34 mouse cellular contexts compared by ENCODE assay signal in the genomic region with DNA sequence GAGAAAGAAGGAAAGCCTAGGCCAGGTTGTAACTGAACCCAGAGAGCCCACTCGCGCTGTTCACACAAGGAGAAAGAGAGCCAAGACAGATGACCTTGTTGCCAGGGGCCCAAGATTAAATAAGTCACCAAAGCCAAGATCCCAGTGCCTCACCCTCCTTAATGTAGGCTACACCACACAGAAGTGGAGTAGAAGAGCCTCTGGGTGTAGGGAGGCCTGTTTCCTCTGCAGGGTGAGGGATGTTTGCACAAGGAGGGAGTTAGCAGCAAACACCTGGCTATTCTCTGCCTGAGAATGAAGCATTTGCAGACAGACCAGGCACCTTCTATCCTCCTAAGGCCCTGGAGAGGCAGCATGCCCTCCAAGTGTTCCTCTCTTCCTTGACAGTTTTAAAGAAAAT. TPM values are rescaled to one million over a fixed set of nuclear protein-coding genes. Genes with fewer than 3 reads are reported as not detected.
DNase-seq lines count a peak whose midpoint lies in the region; ATAC-seq and TF ChIP-seq lines count a peak whose summit lies in the region.
"Had no signal": no experiment of that assay in that cellular context is flagged by ENCODE, and none has a peak within 500 bp of the region (broad histone marks: within the 10 kb centered on the region; RNA-seq: fewer than 3 reads in every experiment).

No protein-coding gene starts in this region.

- no peaks in the 10 kb centered on the region for H3K36me3 ChIP-seq in lung, embryonic 16.5 days (ENCODE audit: control insufficient read depth, insufficient read depth, low read length)
- no peaks in the 10 kb centered on the region for H3K36me3 ChIP-seq in intestine, embryonic 15.5 days
- H3K36me3 ChIP-seq in intestine, postnatal 0 days (ENCODE audit: control insufficient read depth, insufficient read depth) = no peaks in the 10 kb centered on the region
- H3K36me3 ChIP-seq in stomach, embryonic 16.5 days (ENCODE audit: control insufficient read depth, insufficient read depth, low read length) = no peaks in the 10 kb centered on the region
- H3K36me3 ChIP-seq: forebrain, embryonic 10.5 days; heart, embryonic 10.5 days; heart, embryonic 13.5 days; hindbrain, embryonic 13.5 days had no signal

- no peaks in the 10 kb centered on the region for H3K27me3 ChIP-seq in lung, embryonic 16.5 days (ENCODE audit: control insufficient read depth, insufficient read depth, low read depth, low read length)
- no peaks in the 10 kb centered on the region for H3K27me3 ChIP-seq in intestine, embryonic 15.5 days (replicated peaks)
- H3K27me3 ChIP-seq in intestine, postnatal 0 days (replicated peaks; ENCODE audit: control insufficient read depth, insufficient read depth, low read length) = no peaks in the 10 kb centered on the region
- H3K27me3 ChIP-seq in stomach, embryonic 16.5 days (ENCODE audit: control insufficient read depth, insufficient read depth, low read length) = no peaks in the 10 kb centered on the region
- H3K27me3 ChIP-seq: forebrain, embryonic 13.5 days; heart, embryonic 13.5 days; hindbrain, embryonic 13.5 days had no signal

- no peak overlapping the region for H3K4me3 ChIP-seq in lung, embryonic 16.5 days (ENCODE audit: low read length)
- H3K4me3 ChIP-seq in intestine, embryonic 15.5 days (replicated peaks) = no peak overlapping the region
- no peak overlapping the region for H3K4me3 ChIP-seq in intestine, postnatal 0 days (ENCODE audit: low read depth, low read length)
- H3K4me3 ChIP-seq in stomach, embryonic 16.5 days (replicated peaks; ENCODE audit: low read length) = no peak overlapping the region
- H3K4me3 ChIP-seq: forebrain, embryonic 10.5 days; forebrain, embryonic 13.5 days; gastrocnemius, adult 2 months; heart, adult 2 months; heart, embryonic 10.5 days; heart, embryonic 13.5 days; hindbrain, embryonic 13.5 days had no signal

- no peak for DNase-seq in lung, postnatal 14 days
- no peak for DNase-seq in adrenal gland, adult 8-10 months
- DNase-seq in kidney, adult 11 months = no peak
- no peak for DNase-seq in gastrocnemius, adult 8-10 months (ENCODE audit: low spot score in 2 of 2)
- DNase-seq: adrenal gland, adult 2 months; adrenal gland, postnatal 25 days; cerebellum, adult 11-12 months; cerebellum, adult 9-10 months; cerebellum, postnatal 14 days; gastrocnemius, adult 2 months; gastrocnemius, postnatal 25 days; heart, adult 2 months; heart, postnatal 14 days had no signal

- no peak overlapping the region for H3K27ac ChIP-seq in lung, embryonic 16.5 days (ENCODE audit: low read length)
- no peak overlapping the region for H3K27ac ChIP-seq in intestine, embryonic 15.5 days
- no peak overlapping the region for H3K27ac ChIP-seq in intestine, postnatal 0 days (ENCODE audit: low read depth, low read length)
- H3K27ac ChIP-seq in stomach, embryonic 16.5 days (ENCODE audit: low read length) = peak overlapping the region; percentile 46
- H3K27ac ChIP-seq: forebrain, embryonic 10.5 days; forebrain, embryonic 13.5 days; gastrocnemius, adult 2 months; heart, adult 2 months; heart, embryonic 10.5 days; heart, embryonic 13.5 days; hindbrain, embryonic 13.5 days had no signal

- ATAC-seq in lung, embryonic 16.5 days (ENCODE audit: low read depth) = 0 out of 2 replicates have a peak, but pooled peaks have one; percentile 23
- peak; percentile 81 for ATAC-seq in intestine, embryonic 15.5 days
- peak; percentile 60; the same call in 1 of the 2 replicates for ATAC-seq in intestine, postnatal 0 days
- ATAC-seq in stomach, embryonic 16.5 days (ENCODE audit: insufficient read depth, low FRiP score) = peak; percentile 78; the same call in 1 of the 2 replicates
- ATAC-seq: CD4-positive, CD25-positive, alpha-beta regulatory T cell, adult 4 months; forebrain, embryonic 13.5 days; forebrain, embryonic 16.5 days; hindbrain, embryonic 16.5 days had no signal

- no peak overlapping the region for H3K9ac ChIP-seq in lung, embryonic 16.5 days (ENCODE audit: low read length)
- no peak overlapping the region for H3K9ac ChIP-seq in intestine, embryonic 15.5 days
- H3K9ac ChIP-seq in intestine, postnatal 0 days (ENCODE audit: low read depth, low read length) = no peak overlapping the region
- H3K9ac ChIP-seq in stomach, embryonic 16.5 days (ENCODE audit: low read length) = no peak overlapping the region
- H3K9ac ChIP-seq: forebrain, embryonic 13.5 days; heart, embryonic 13.5 days; hindbrain, embryonic 13.5 days had no signal

- H3K9me3 ChIP-seq in lung, embryonic 16.5 days (ENCODE audit: control insufficient read depth, low read length) = no peaks in the 10 kb centered on the region
- H3K9me3 ChIP-seq in intestine, embryonic 15.5 days = no peaks in the 10 kb centered on the region
- no peaks in the 10 kb centered on the region for H3K9me3 ChIP-seq in intestine, postnatal 0 days (ENCODE audit: control insufficient read depth)
- H3K9me3 ChIP-seq in stomach, embryonic 16.5 days (replicated peaks; ENCODE audit: control insufficient read depth, low read length) = no peaks in the 10 kb centered on the region
- H3K9me3 ChIP-seq: forebrain, embryonic 10.5 days; forebrain, embryonic 13.5 days; heart, embryonic 10.5 days; hindbrain, embryonic 13.5 days had no signal

- no peak overlapping the region for H3K4me2 ChIP-seq in lung, embryonic 16.5 days (ENCODE audit: low read depth, low read length)
- H3K4me2 ChIP-seq in intestine, embryonic 15.5 days (replicated peaks) = no peak overlapping the region
- H3K4me2 ChIP-seq in intestine, postnatal 0 days (replicated peaks; ENCODE audit: low read depth) = no peak overlapping the region
- no peak overlapping the region for H3K4me2 ChIP-seq in stomach, embryonic 16.5 days (ENCODE audit: low read depth, low read length)
- H3K4me2 ChIP-seq: forebrain, embryonic 13.5 days; heart, embryonic 13.5 days; hindbrain, embryonic 13.5 days had no signal

- H3K4me1 ChIP-seq in lung, embryonic 16.5 days (replicated peaks; ENCODE audit: control insufficient read depth, insufficient read depth, low read length) = no peaks in the 10 kb centered on the region
- no peaks in the 10 kb centered on the region for H3K4me1 ChIP-seq in intestine, embryonic 15.5 days (replicated peaks)
- no peaks in the 10 kb centered on the region for H3K4me1 ChIP-seq in intestine, postnatal 0 days (replicated peaks; ENCODE audit: control insufficient read depth, insufficient read depth, low read length)
- H3K4me1 ChIP-seq in stomach, embryonic 16.5 days (ENCODE audit: control insufficient read depth, insufficient read depth, low read length) = no peaks in the 10 kb centered on the region
- H3K4me1 ChIP-seq: forebrain, embryonic 10.5 days; forebrain, embryonic 13.5 days; heart, embryonic 10.5 days; heart, embryonic 13.5 days; hindbrain, embryonic 13.5 days had no signal

- 61% methylated on average over 2 of the region's 2 CpGs for WGBS in lung, embryonic 16.5 days
- 69% methylated on average over 2 of the region's 2 CpGs for WGBS in intestine, embryonic 15.5 days
- WGBS in intestine, postnatal 0 days = 47% methylated on average over 2 of the region's 2 CpGs
- 64% methylated on average over 2 of the region's 2 CpGs for WGBS in stomach, embryonic 16.5 days

- TF ChIP-seq CTCF in intestine, postnatal 0 days (IDR thresholded peaks at IDR 0.05; ENCODE audit: low read depth) = no peak

RNA-seq across cellular contexts. Expression of gene Smok3a, which starts 4.5 kb away (rescaled TPM):
- polyA plus RNA-seq in lung, embryonic 16.5 days (2015; fragmentation: Nextera tagmentation; extraction: Ambion mirVana) = not detected in 2 replicates
- not detected in 2 replicates for polyA plus RNA-seq in intestine, embryonic 15.5 days (2015; fragmentation: Nextera tagmentation; extraction: Ambion mirVana)
- polyA plus RNA-seq in intestine, postnatal 0 days (2015; fragmentation: Nextera tagmentation; extraction: Ambion mirVana) = not detected in 2 replicates
- polyA plus RNA-seq in stomach, embryonic 16.5 days (2015; fragmentation: Nextera tagmentation; extraction: Ambion mirVana) = not detected in 2 replicates
- not detected for total RNA-seq in adrenal gland, adult 8-10 months (2022)
- not detected for total RNA-seq in gastrocnemius, adult 8-10 months (2022)
- total RNA-seq: adrenal gland, adult 2 months; adrenal gland, postnatal 25 days; gastrocnemius, adult 2 months; gastrocnemius, postnatal 25 days; heart, adult 2 months; heart, postnatal 14 days; hematopoietic stem cell, adult 5-6 weeks; MEL had no signal
- polyA plus RNA-seq: adrenal gland, adult 2 months; brain, embryonic 14.5 days; C2C12; CD4-positive, CD25-positive, alpha-beta regulatory T cell, adult 4 months; embryonic facial prominence, embryonic 11.5 days; embryonic facial prominence, embryonic 14.5 days; forebrain, embryonic 10.5 days; forebrain, embryonic 13.5 days; forebrain, embryonic 16.5 days; frontal cortex, adult 2 months; gonadal fat pad, adult 2 months; heart, adult 2 months; heart, embryonic 10.5 days; heart, embryonic 13.5 days; heart, embryonic 16.5 days; hindbrain, embryonic 13.5 days; hindbrain, embryonic 16.5 days had no signal

RNA-seq across cellular contexts. Expression of gene Smok3b, which starts 4.7 kb away (rescaled TPM):
- not detected in 2 replicates for polyA plus RNA-seq in lung, embryonic 16.5 days (2015; fragmentation: Nextera tagmentation; extraction: Ambion mirVana)
- not detected in 2 replicates for polyA plus RNA-seq in intestine, embryonic 15.5 days (2015; fragmentation: Nextera tagmentation; extraction: Ambion mirVana)
- polyA plus RNA-seq in intestine, postnatal 0 days (2015; fragmentation: Nextera tagmentation; extraction: Ambion mirVana) = not detected in 2 replicates
- polyA plus RNA-seq in stomach, embryonic 16.5 days (2015; fragmentation: Nextera tagmentation; extraction: Ambion mirVana) = not detected in 2 replicates
- total RNA-seq in adrenal gland, adult 8-10 months (2022) = not detected
- total RNA-seq in gastrocnemius, adult 8-10 months (2022) = not detected
- total RNA-seq: adrenal gland, adult 2 months; adrenal gland, postnatal 25 days; gastrocnemius, adult 2 months; gastrocnemius, postnatal 25 days; heart, adult 2 months; heart, postnatal 14 days; hematopoietic stem cell, adult 5-6 weeks; MEL had no signal
- polyA plus RNA-seq: adrenal gland, adult 2 months; brain, embryonic 14.5 days; C2C12; CD4-positive, CD25-positive, alpha-beta regulatory T cell, adult 4 months; embryonic facial prominence, embryonic 11.5 days; embryonic facial prominence, embryonic 14.5 days; forebrain, embryonic 10.5 days; forebrain, embryonic 13.5 days; forebrain, embryonic 16.5 days; frontal cortex, adult 2 months; gonadal fat pad, adult 2 months; heart, adult 2 months; heart, embryonic 10.5 days; heart, embryonic 13.5 days; heart, embryonic 16.5 days; hindbrain, embryonic 13.5 days; hindbrain, embryonic 16.5 days had no signal

RNA-seq across cellular contexts. Expression of gene Azgp1, which starts 35.2 kb away (rescaled TPM):
- polyA plus RNA-seq in lung, embryonic 16.5 days (2015; fragmentation: Nextera tagmentation; extraction: Ambion mirVana) = 1.1 TPM in 1 of 2 replicates, not detected in the other
- polyA plus RNA-seq in intestine, embryonic 15.5 days (2015; fragmentation: Nextera tagmentation; extraction: Ambion mirVana) = 0.14 and 0.25 TPM in 2 replicates
- not detected in 2 replicates for polyA plus RNA-seq in intestine, postnatal 0 days (2015; fragmentation: Nextera tagmentation; extraction: Ambion mirVana)
- 0.61 and 0.87 TPM in 2 replicates for polyA plus RNA-seq in stomach, embryonic 16.5 days (2015; fragmentation: Nextera tagmentation; extraction: Ambion mirVana)
- 1 to 10 TPM in 1 of 4 experiments, under 1 TPM in 2, not detected in 1; 0.73 to 1.0 (median 0.78) TPM for total RNA-seq in adrenal gland, adult 8-10 months (2022)
- under 1 TPM in 1 of 4 experiments, not detected in 3; 0.43 TPM for total RNA-seq in gastrocnemius, adult 8-10 months (2022)
- total RNA-seq: gastrocnemius, adult 2 months; gastrocnemius, postnatal 25 days; heart, adult 2 months; heart, postnatal 14 days; hematopoietic stem cell, adult 5-6 weeks; MEL had no signal
- polyA plus RNA-seq: brain, embryonic 14.5 days; C2C12; CD4-positive, CD25-positive, alpha-beta regulatory T cell, adult 4 months; embryonic facial prominence, embryonic 11.5 days; forebrain, embryonic 10.5 days; forebrain, embryonic 13.5 days; forebrain, embryonic 16.5 days; heart, adult 2 months; heart, embryonic 10.5 days; heart, embryonic 13.5 days; heart, embryonic 16.5 days; hindbrain, embryonic 13.5 days; hindbrain, embryonic 16.5 days had no signal

RNA-seq across cellular contexts. Expression of gene Smok3c, which starts 36.5 kb away (rescaled TPM):
- polyA plus RNA-seq in lung, embryonic 16.5 days (2015; fragmentation: Nextera tagmentation; extraction: Ambion mirVana) = not detected in 2 replicates
- polyA plus RNA-seq in intestine, embryonic 15.5 days (2015; fragmentation: Nextera tagmentation; extraction: Ambion mirVana) = not detected in 2 replicates
- polyA plus RNA-seq in intestine, postnatal 0 days (2015; fragmentation: Nextera tagmentation; extraction: Ambion mirVana) = not detected in 2 replicates
- polyA plus RNA-seq in stomach, embryonic 16.5 days (2015; fragmentation: Nextera tagmentation; extraction: Ambion mirVana) = not detected in 2 replicates
- total RNA-seq in adrenal gland, adult 8-10 months (2022) = not detected
- total RNA-seq in gastrocnemius, adult 8-10 months (2022) = not detected
- total RNA-seq: adrenal gland, adult 2 months; adrenal gland, postnatal 25 days; gastrocnemius, adult 2 months; gastrocnemius, postnatal 25 days; heart, adult 2 months; heart, postnatal 14 days; hematopoietic stem cell, adult 5-6 weeks; MEL had no signal
- polyA plus RNA-seq: adrenal gland, adult 2 months; brain, embryonic 14.5 days; C2C12; CD4-positive, CD25-positive, alpha-beta regulatory T cell, adult 4 months; embryonic facial prominence, embryonic 11.5 days; embryonic facial prominence, embryonic 14.5 days; forebrain, embryonic 10.5 days; forebrain, embryonic 13.5 days; forebrain, embryonic 16.5 days; frontal cortex, adult 2 months; gonadal fat pad, adult 2 months; heart, adult 2 months; heart, embryonic 10.5 days; heart, embryonic 13.5 days; heart, embryonic 16.5 days; hindbrain, embryonic 13.5 days; hindbrain, embryonic 16.5 days had no signal

RNA-seq across cellular contexts. Expression of gene Gjc3, which starts 53.6 kb away (rescaled TPM):
- polyA plus RNA-seq in lung, embryonic 16.5 days (2015; fragmentation: Nextera tagmentation; extraction: Ambion mirVana) = 0.08 and 0.10 TPM in 2 replicates
- 0.64 and 0.81 TPM in 2 replicates for polyA plus RNA-seq in intestine, embryonic 15.5 days (2015; fragmentation: Nextera tagmentation; extraction: Ambion mirVana)
- polyA plus RNA-seq in intestine, postnatal 0 days (2015; fragmentation: Nextera tagmentation; extraction: Ambion mirVana) = 0.69 and 1.0 TPM in 2 replicates
- 0.56 and 1.1 TPM in 2 replicates for polyA plus RNA-seq in stomach, embryonic 16.5 days (2015; fragmentation: Nextera tagmentation; extraction: Ambion mirVana)
- total RNA-seq in adrenal gland, adult 8-10 months (2022) = under 1 TPM; 0.14 to 0.71 (median 0.40) TPM
- under 1 TPM; 0.17 to 0.51 (median 0.36) TPM for total RNA-seq in gastrocnemius, adult 8-10 months (2022)
- total RNA-seq: hematopoietic stem cell, adult 5-6 weeks; MEL had no signal
- polyA plus RNA-seq: C2C12; embryonic facial prominence, embryonic 11.5 days; forebrain, embryonic 10.5 days; heart, embryonic 10.5 days had no signal

Comparison
In these comparisons a context has a peak if more than half of its experiments do, and no peak if none do; other contexts are left out.
1. ATAC-seq: peak in every context shown above with its lines; median percentile 81 in intestine, embryonic 15.5 days; 78 in stomach, embryonic 16.5 days; 60 in intestine, postnatal 0 days; 23 in lung, embryonic 16.5 days.